Mouse (Mus musculus): ENCODE measurements around the gene Mef2c.

The Mef2c gene

DNA sequence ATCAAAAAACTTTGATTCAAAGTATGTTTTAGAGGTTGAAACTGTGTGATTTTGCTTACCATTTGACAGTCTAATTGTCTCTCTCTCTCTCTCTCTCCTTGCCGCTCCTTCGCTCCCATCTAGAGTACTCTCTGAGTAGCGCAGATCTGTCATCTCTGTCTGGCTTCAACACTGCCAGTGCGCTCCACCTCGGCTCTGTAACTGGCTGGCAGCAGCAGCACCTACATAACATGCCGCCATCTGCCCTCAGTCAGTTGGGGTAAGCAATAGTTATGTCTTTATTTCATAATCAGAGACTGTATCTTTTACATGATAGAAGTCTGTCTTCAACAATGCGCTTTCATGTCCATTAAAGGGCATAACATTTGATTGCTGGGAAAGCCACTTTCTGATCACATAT, 152.3 kb downstream of the Mef2c start:
- intact Hi-C loops (cut with DNase I), result loop anchor here (10.0 kb wide), 1 partner anchor 1711 kb away; no protein-coding TSS in a partner anchor

DNA sequence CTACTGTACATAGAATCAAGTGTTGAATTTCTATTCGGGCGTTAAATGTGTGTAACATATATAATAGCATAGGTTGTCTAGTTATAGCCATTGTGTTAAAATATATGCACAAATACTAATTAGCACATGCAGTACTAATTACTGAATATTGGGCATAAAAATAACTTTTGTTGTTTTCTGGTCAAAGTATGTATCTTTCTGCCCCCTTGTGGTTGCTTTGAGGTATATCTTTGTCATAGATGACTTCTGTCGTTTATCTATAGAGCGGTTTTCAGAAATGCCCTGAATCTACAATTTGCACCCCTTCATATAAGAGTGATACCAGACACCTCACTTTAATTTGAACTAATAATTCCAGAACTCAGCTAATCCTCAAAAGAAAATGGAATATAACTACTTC, 152.9 kb downstream of the Mef2c start:
- intact Hi-C loops (cut with DNase I), result loop anchor here (10.0 kb wide), 1 partner anchor 1712 kb away; no protein-coding TSS in a partner anchor

- intact Hi-C loops (cut with DNase I), result no loop called here
Observed at GRCm38 (mm10) chr13:83660722-83661121, 156.9 kb downstream of the Mef2c start.

GRCm38 (mm10) chr13:83661166-83661565, 157.3 kb downstream of the Mef2c start:
- intact Hi-C loops (cut with DNase I), result no loop called here

GRCm38 (mm10) chr13:83662089-83662551, 158.3 kb downstream of the Mef2c start:
- intact Hi-C loops (cut with DNase I), result no loop called here

- intact Hi-C loops (cut with DNase I), result no loop called here
Observed at GRCm38 (mm10) chr13:83666179-83666578, 162.3 kb downstream of the Mef2c start.

DNA sequence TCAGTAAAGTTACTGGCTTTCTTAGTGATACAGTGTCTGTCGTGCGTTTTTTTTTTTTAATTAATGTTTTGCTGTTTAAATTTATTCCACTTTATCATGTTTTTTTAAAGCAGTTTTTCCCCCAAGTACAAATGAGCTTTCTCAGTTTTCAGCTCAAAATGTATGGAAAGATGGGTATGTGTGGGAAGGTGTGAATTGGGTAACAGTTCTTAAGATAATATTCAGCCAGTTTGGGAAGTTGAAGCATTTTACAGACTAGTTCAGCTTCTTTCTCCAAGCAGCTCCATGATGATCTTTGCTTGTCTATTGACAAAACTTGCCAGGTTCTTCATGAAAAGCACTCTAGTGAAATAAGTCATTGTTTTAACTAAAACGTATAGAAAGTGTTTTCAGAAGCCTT, 163.2 kb downstream of the Mef2c start:
- intact Hi-C loops (cut with DNase I), result no loop called here

GRCm38 (mm10) chr13:83707611-83708010, 203.8 kb downstream of the Mef2c start:
- intact Hi-C loops (cut with DNase I), result no loop called here

DNA sequence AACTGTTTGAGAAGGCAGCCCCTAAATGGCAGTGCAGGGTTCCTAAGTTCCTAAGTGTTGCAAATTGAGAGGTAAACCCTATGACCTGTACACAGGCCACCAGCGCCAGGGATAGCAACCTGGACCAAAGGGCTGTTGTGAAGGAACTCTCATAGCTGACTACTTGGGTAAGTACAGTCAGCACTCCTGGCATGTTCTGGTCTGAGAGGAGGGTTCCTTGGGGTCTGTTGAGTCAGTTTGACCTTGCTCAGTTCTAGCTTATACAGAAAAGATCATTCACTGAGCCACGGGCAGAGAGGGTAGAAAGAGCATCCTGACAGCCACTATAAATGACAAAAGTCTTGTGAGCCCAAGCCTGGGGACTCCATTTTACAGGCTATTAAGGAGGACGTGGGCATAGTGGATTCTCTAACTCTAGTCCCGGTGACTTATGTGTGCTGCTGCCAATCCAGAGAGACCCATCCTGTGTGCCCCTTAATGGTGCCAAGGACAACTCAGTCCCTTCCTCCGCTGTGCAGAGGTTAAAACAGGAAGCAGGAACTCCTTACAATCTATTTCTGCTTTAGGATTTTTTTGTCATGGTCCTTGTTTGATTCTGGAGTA, 209.0 kb downstream of the Mef2c start:
- intact Hi-C loops (cut with DNase I), result loop anchor here (10.0 kb wide), 1 partner anchor 1452 kb away; no protein-coding TSS in a partner anchor

GRCm38 (mm10) chr13:83713661-83714291, 209.9 kb downstream of the Mef2c start:
- intact Hi-C loops (cut with DNase I), result loop anchor here (10.0 kb wide), 1 partner anchor 1451 kb away; no protein-coding TSS in a partner anchor

GRCm38 (mm10) chr13:83714466-83715307, 210.9 kb downstream of the Mef2c start:
- intact Hi-C loops (cut with DNase I), result loop anchor here (5.0 to 10.0 kb wide), 2 partner anchors 1043 to 1450 kb away; no protein-coding TSS in a partner anchor

DNA sequence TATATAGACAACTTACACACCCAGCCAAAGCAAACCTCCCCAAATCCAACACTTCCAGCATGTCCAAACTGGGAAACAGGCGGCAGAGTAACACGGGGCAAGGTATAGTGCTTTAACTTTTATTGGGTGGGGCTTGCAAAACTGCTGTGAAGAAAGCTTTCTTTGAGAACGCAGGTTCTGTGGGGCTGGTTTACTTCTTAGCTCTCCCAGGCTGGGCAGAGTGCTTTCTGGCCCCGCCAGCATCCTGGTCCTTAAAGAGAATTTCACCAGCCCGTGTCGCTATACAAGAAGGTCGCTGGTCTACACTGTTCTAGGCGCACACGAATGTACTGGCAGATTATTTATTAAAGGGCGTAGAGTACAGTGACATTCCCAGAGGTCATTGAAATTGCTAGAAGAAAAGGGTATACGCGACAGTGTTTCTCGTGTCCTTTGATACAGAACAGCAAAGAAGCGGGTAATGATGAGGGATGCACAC, 211.5 kb downstream of the Mef2c start:
- intact Hi-C loops (cut with DNase I), result loop anchor here (5.0 to 10.0 kb wide), 2 partner anchors 1042 to 1449 kb away; no protein-coding TSS in a partner anchor

DNA sequence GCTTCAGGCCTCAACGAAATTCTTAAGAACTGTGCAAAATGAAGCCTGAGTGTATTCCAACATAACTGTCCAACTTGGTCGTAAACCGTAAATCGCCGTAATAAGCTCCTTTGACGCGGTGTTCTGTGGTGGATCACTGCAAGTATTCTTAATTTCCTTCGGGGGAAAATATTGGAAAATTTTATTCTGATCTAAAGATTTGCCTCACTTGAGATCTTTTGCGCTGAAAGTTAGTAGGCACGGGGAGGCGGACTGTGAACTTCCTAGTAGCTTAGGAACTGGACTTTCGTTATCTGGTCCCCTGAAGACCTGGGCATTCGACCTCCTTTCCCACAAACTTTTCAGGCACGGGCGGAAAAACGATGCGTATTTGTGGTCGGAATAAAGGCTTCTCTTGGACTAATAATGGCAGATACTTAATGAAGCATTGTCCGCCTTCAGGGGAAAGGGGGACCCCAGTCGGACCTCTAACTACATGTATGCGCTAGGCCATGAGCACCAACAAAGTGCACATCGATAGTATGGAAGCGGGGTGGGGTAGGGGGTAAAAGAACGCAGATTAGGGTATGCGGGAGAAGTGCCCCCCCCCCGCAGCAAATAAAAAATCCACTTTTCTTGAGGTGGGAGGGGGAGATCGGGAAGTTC, 212.3 kb downstream of the Mef2c start:
- intact Hi-C loops (cut with DNase I), result loop anchor here (5.0 to 10.0 kb wide), 2 partner anchors 1041 to 1449 kb away; no protein-coding TSS in a partner anchor

Measured in adrenal gland (tissue).